Mouse (Mus musculus): ENCODE measurements around the gene Itfg1. TPM values are rescaled to one million over a fixed set of nuclear protein-coding genes. Genes with fewer than 3 reads are reported as not detected.
"Not testable (repeated sequence)": the region's sequence is repeated elsewhere in the genome, so short reads cannot be mapped to it uniquely, and the experiment has no call there.

Gene Itfg1
- polyA plus RNA-seq, 1 experiment from 2014 or later = 233 TPM

DNA sequence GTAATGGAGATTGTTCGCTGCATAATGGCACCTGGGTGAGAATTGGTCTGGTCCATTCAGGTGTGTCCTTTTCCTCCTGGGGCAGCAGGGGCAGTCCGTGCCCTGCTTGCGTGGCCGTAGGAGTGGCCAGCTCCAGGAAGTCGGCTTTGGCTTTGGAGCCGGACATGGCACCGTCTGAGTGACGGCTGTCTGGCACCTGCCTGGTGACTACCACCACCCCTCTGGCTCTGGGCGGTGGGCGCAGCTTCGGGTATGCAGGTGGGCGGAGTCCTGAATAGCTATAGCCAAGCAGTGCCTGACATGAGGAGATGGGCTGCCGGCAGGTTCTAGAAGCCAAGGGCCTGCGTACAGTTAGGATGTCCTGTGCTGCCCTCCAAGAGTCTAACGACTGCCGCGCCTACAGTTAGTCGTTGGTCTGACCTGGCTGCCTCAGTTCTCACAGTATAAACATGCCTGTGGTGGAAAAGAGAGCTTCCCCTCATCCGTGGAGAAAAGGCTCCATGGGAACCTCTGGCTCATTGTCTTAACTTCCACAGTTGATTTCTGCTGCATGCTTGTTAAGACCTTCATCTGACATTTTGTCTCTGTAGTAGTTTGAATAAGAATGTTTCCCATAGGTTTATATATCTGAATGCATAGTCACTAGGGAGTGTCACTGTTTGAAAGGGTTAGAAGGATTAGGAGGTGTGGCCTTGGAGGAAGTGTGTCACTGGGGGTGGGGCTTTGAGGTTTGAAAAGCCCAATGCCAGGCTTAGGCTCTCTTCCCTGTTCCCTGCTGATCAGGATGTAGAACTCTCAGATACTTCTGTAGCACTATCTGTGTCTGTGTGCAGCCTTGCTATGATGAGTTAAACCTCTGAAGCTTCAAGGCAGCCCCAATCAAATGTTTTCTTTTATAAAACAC is 13.8 kb upstream of the Itfg1 start:
- H3K9ac ChIP-seq (replicated peaks; ENCODE audit: low read length) = no peak overlapping the region
- DNase-seq (no peak), ATAC-seq (ENCODE audit: low FRiP score, low TSS enrichment) (no peak)
- H3K9me3 ChIP-seq (ENCODE audit: control insufficient read depth, low read length) = no peaks in the 10 kb centered on the region
- no peak overlapping the region for H3K4me3 ChIP-seq (replicated peaks; ENCODE audit: low read depth, low read length)
- H3K4me1 ChIP-seq (ENCODE audit: control insufficient read depth, insufficient read depth, low read length) = no peaks in the 10 kb centered on the region
- no peak overlapping the region for H3K27ac ChIP-seq (replicated peaks; ENCODE audit: low read depth, low read length)
- 91% methylated on average over 19 of the region's 19 CpGs for WGBS
- no peaks in the 10 kb centered on the region for H3K36me3 ChIP-seq (ENCODE audit: control insufficient read depth, insufficient read depth, low read length)
- no peaks in the 10 kb centered on the region for H3K27me3 ChIP-seq (ENCODE audit: control insufficient read depth, insufficient read depth, low read length)
- H3K4me2 ChIP-seq (ENCODE audit: low read length) = no peak overlapping the region

DNA sequence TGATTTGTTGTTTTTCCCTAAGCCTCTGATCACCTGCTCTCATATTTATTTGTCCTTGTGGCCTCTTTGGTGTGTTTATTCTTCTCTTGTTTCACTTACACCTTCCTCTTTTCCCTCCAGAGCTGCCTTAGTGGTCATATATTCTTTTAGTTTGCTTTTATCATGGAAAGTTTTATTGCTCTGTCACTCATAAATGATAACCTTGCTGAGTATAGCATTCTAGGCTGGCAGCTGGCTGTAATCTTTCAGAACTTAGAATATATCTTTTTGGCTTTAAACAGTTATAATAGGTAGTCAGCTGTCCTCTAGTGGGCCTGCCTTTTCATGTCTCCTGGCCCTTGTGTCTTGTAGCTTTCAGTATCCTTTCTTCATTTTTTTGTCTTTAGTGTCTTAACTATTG is 5.2 kb upstream of the Itfg1 start:
- no peaks in the 10 kb centered on the region for H3K27me3 ChIP-seq (ENCODE audit: control insufficient read depth, insufficient read depth, low read length)
- H3K4me3 ChIP-seq (replicated peaks; ENCODE audit: low read depth, low read length) = no peak overlapping the region
- no peak for ATAC-seq (ENCODE audit: low FRiP score, low TSS enrichment)
- DNase-seq = no peak
- no peak overlapping the region for H3K27ac ChIP-seq (replicated peaks; ENCODE audit: low read depth, low read length)
- H3K9ac ChIP-seq (replicated peaks; ENCODE audit: low read length) = no peak overlapping the region
- peaks cover 3% of the 10 kb centered on the region; the same call in 1 of the 2 replicates for H3K4me1 ChIP-seq (ENCODE audit: control insufficient read depth, insufficient read depth, low read length)
- H3K4me2 ChIP-seq (ENCODE audit: low read length) = no peak overlapping the region
- no peaks in the 10 kb centered on the region for H3K9me3 ChIP-seq (ENCODE audit: control insufficient read depth, low read length)
- H3K36me3 ChIP-seq (ENCODE audit: control insufficient read depth, insufficient read depth, low read length) = no peaks in the 10 kb centered on the region

DNA sequence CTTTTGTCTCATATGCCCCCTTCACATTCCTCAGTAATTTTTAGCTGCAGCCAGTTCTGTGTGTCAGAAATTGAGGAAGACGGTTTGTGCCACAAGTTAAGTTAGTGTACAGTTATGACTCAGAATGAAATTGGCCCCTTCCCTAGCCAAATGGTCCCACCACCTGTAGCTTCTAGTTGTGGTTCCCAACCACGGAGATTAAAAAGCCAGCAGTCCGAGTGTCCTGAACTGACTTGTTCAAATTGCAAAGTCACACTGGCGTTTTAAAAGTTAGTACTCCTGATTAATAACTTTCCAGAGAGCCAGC is 721 bp upstream of the Itfg1 start:
- no peak for DNase-seq
- 12% methylated on average over 4 of the region's 4 CpGs for WGBS
- H3K27ac ChIP-seq (replicated peaks; ENCODE audit: low read depth, low read length) = no peak overlapping the region

DNA sequence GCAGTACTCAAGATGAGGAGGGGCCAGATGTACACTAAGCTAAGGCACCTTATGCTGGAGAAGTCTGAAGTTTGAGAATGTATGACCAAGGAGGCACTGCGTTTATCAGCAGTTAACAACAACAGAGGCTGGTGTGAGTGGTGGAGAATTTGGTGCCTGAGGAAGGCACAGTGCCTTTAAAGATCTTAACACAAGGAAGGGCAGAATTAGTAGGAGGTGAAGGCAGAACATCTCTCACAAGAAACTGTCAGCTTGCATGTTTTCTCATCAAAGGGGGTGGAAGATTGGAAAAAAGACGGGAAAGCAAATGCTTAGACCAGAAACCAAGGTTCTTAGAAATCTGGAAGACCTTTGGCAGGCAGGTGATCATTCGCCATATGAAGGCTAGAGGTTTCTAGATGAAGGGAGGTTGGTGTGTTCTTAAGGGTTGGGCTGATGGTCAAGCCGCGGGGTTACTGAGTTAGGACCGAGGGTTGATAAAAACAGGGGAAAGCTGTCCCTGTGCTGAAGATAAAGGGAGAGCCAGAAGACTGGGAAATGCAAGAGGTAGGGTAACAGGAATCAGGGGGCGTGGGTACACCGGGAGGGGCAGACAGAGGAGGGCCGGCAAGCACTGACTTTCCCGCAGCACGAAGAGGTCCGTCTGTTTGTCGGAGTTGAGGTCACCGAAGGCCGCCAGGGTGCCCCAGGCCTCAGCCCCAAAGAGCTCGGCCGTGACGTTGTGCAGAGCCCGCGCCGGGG is 635 bp downstream of the Itfg1 start:
- peak overlapping the region; percentile 90 for H3K4me3 ChIP-seq (replicated peaks; ENCODE audit: low read depth, low read length)
- peak overlapping the region; percentile 97 for H3K9ac ChIP-seq (replicated peaks; ENCODE audit: low read length)
- H3K27me3 ChIP-seq (ENCODE audit: control insufficient read depth, insufficient read depth, low read length) = no peaks in the 10 kb centered on the region
- no peak for DNase-seq
- ATAC-seq (ENCODE audit: low FRiP score, low TSS enrichment) = no peak; the same call in 1 of the 2 replicates
- WGBS = 2% methylated on average over 21 of the region's 21 CpGs
- H3K36me3 ChIP-seq (ENCODE audit: control insufficient read depth, insufficient read depth, low read length) = peaks cover 14% of the 10 kb centered on the region
- peak overlapping the region; percentile 75 for H3K4me2 ChIP-seq (ENCODE audit: low read length)
- H3K9me3 ChIP-seq (ENCODE audit: control insufficient read depth, low read length) = no peaks in the 10 kb centered on the region
- H3K4me1 ChIP-seq (ENCODE audit: control insufficient read depth, insufficient read depth, low read length) = peaks cover 11% of the 10 kb centered on the region
- peak overlapping the region; percentile 98 for H3K27ac ChIP-seq (replicated peaks; ENCODE audit: low read depth, low read length)

More for the DNA sequence above, 721 bp upstream of the Itfg1 start:
- H3K4me2 ChIP-seq (ENCODE audit: low read length) = peak overlapping the region; percentile 75
- peaks cover 7% of the 10 kb centered on the region; the same call in 1 of the 2 replicates for H3K36me3 ChIP-seq (ENCODE audit: control insufficient read depth, insufficient read depth, low read length)
- H3K9ac ChIP-seq (replicated peaks; ENCODE audit: low read length) = peak overlapping the region; percentile 97; the same call in 1 of the 2 replicates
- H3K4me1 ChIP-seq (ENCODE audit: control insufficient read depth, insufficient read depth, low read length) = peaks cover 11% of the 10 kb centered on the region
- H3K9me3 ChIP-seq (ENCODE audit: control insufficient read depth, low read length) = no peaks in the 10 kb centered on the region
- no peaks in the 10 kb centered on the region for H3K27me3 ChIP-seq (ENCODE audit: control insufficient read depth, insufficient read depth, low read length)
- peak overlapping the region; percentile 90 for H3K4me3 ChIP-seq (replicated peaks; ENCODE audit: low read depth, low read length)
- no peak for ATAC-seq (ENCODE audit: low FRiP score, low TSS enrichment)

DNA sequence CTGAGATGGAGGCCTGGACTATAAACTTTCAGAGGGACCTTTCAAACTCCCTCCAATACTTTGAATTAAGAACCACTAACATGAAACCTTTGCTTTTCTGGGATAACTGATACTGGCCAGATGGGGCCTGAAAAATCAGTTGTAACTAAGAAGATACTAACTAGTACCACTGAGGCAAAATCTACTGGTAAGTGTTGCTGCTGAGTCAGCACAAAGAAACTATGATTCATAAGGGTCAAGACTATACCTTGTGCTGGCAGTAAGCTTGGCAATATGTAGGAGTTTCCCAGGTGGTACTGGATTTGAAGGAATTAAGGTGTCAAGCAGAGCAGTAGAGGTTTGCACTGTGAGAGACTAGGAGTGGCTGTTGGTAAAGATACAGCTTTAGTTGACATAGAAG is 27.1 kb downstream of the Itfg1 start:
- Histone ChIP-seq H3K4me3 (replicated peaks; ENCODE audit: low read depth, low read length) (no peak overlapping the region), H3K9me3 (ENCODE audit: control insufficient read depth, low read length) (no peaks in the 10 kb centered on the region), H3K36me3 (ENCODE audit: control insufficient read depth, insufficient read depth, low read length) (peaks cover 5% of the 10 kb centered on the region), H3K27me3 (ENCODE audit: control insufficient read depth, insufficient read depth, low read length) (no peaks in the 10 kb centered on the region), H3K4me1 (ENCODE audit: control insufficient read depth, insufficient read depth, low read length) (no peaks in the 10 kb centered on the region), H3K4me2 (ENCODE audit: low read length) (no peak overlapping the region), H3K9ac (replicated peaks; ENCODE audit: low read length) (no peak overlapping the region), H3K27ac (replicated peaks; ENCODE audit: low read depth, low read length) (no peak overlapping the region)
- ATAC-seq (ENCODE audit: low FRiP score, low TSS enrichment) (no peak), DNase-seq (no peak)

DNA sequence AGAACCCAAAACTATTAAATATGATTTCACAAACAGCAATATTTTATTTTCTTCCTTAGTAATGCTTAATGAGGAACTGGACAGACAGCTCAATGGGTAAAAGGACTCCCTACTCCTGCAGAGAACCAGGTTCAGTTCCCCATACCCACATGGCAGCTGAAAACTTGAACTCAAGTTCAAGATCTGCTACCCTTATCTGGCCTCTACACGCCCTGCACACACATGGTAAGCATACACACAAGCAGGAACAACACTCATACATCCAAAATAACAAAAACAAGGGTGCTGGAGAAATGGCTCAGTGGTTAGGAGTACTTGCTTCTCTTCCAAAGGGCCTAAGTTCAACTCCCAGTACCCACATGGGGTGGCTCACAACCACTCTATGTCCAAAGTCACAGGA is 39.3 kb downstream of the Itfg1 start:
- H3K36me3 ChIP-seq (ENCODE audit: control insufficient read depth, insufficient read depth, low read length) = peaks cover 19% of the 10 kb centered on the region; the same call in 1 of the 2 replicates
- 95% methylated on average over 1 of the region's 1 CpGs for WGBS
- no peaks in the 10 kb centered on the region for H3K9me3 ChIP-seq (ENCODE audit: control insufficient read depth, low read length)
- no peaks in the 10 kb centered on the region for H3K27me3 ChIP-seq (ENCODE audit: control insufficient read depth, insufficient read depth, low read length)
- H3K4me2 ChIP-seq (ENCODE audit: low read length) = no peak overlapping the region
- no peaks in the 10 kb centered on the region for H3K4me1 ChIP-seq (ENCODE audit: control insufficient read depth, insufficient read depth, low read length)
- H3K4me3 ChIP-seq (replicated peaks; ENCODE audit: low read depth, low read length) = no peak overlapping the region
- ATAC-seq (ENCODE audit: low FRiP score, low TSS enrichment) (no peak), DNase-seq (no peak)
- H3K9ac ChIP-seq (replicated peaks; ENCODE audit: low read length) = no peak overlapping the region
- no peak overlapping the region for H3K27ac ChIP-seq (replicated peaks; ENCODE audit: low read depth, low read length)

DNA sequence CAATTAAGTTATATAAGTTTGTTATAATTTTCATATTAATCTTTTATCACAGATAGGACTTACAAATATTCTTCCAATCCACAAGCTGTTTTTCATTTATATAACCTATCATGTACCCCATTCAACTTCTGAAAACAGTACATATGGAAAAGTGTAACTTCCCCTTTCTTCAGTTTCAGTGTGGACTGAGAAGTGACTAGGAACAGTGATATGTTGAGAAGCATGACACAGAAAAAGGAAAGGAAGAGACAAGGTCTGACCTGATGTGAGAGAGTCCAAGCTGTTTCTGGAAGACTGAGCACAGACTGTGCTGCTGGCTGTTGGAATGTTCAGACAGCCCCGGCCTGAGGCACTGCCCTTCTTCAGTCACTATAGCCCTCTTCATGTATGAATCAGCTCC is 40.6 kb downstream of the Itfg1 start:
- Histone ChIP-seq H3K4me2 (ENCODE audit: low read length) (no peak overlapping the region), H3K9me3 (ENCODE audit: control insufficient read depth, low read length) (no peaks in the 10 kb centered on the region), H3K4me1 (ENCODE audit: control insufficient read depth, insufficient read depth, low read length) (no peaks in the 10 kb centered on the region), H3K27ac (replicated peaks; ENCODE audit: low read depth, low read length) (no peak overlapping the region), H3K4me3 (replicated peaks; ENCODE audit: low read depth, low read length) (no peak overlapping the region), H3K9ac (replicated peaks; ENCODE audit: low read length) (no peak overlapping the region), H3K36me3 (ENCODE audit: control insufficient read depth, insufficient read depth, low read length) (peaks cover 18% of the 10 kb centered on the region; the same call in 1 of the 2 replicates), H3K27me3 (ENCODE audit: control insufficient read depth, insufficient read depth, low read length) (no peaks in the 10 kb centered on the region)
- 100% methylated on average over 1 of the region's 1 CpGs for WGBS
- no peak for DNase-seq
- no peak for ATAC-seq (ENCODE audit: low FRiP score, low TSS enrichment)

DNA sequence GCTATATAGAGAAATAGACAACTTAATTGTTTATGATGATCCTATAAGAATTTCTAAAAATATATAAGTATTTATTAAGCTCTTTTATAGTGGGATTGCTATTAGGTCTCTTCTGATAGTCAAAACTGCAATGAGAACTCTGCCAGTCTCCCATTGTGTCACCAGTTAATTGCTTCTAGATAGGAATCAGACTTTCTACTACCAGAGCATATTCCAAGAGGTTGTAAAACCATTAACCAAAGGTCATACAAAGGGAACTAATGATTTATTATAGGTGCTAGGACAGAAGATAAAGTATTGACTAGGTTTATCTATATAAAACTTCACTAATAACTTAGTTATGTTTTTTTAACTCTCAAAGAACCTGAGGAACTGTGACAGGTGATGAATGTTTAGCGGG is 44.3 kb downstream of the Itfg1 start:
- DNase-seq; H3K4me3 ChIP-seq (replicated peaks; ENCODE audit: low read depth, low read length); H3K4me2 ChIP-seq (ENCODE audit: low read length); H3K9ac ChIP-seq (replicated peaks; ENCODE audit: low read length); H3K27ac ChIP-seq (replicated peaks; ENCODE audit: low read depth, low read length); H3K9me3 ChIP-seq (ENCODE audit: control insufficient read depth, low read length); H3K4me1 ChIP-seq (ENCODE audit: control insufficient read depth, insufficient read depth, low read length); ATAC-seq (ENCODE audit: low FRiP score, low TSS enrichment); H3K27me3 ChIP-seq (ENCODE audit: control insufficient read depth, insufficient read depth, low read length): not testable (repeated sequence)
- WGBS = 97% methylated on average over 1 of the region's 1 CpGs
- H3K36me3 ChIP-seq (ENCODE audit: control insufficient read depth, insufficient read depth, low read length) = peaks cover 19% of the 10 kb centered on the region; the same call in 1 of the 2 replicates

Data from midbrain, embryonic 14.5 days (tissue).